Mouse (Mus musculus) gastrocnemius, postnatal 10 days (tissue): Measurements from ENCODE around the gene Smarcc1. TPM values are rescaled to one million over a fixed set of nuclear protein-coding genes. Genes with fewer than 3 reads are reported as not detected.

ENCODE experiments used
- DNase-seq: peaks from one replicate; pipeline ENCODE4 v3.0.0; 2021; ENCODE audit warnings: mixed read lengths
- total RNA-seq, 2 experiments: library from RNA; stranded (reverse); gene quantifications; 2 replicates each; pipeline ENCODE4 v1.2.3; 2021

The Smarcc1 gene
- total RNA-seq, 2 experiments from 2014 or later, result 34.5 to 41.9 TPM

DNA sequence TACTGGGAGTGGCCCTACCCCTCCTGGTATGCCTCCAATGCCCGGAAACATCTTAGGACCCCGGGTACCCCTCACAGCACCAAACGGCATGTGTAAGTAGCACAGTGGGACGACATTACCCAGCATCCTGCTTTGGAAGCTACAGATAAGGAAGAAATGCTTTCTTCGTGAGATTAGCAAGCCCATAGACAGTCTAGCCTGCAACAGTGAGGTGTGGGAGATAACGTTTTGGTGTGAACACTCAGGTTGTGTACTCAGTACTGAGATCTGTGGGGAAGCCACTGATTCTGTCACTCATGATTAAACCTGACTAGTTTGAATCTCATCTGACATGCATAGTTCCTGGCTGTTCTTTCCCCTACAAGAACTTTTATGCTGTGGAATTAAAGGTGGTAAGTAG is 117.5 kb downstream of the Smarcc1 start:
- no peak for DNase-seq

DNA sequence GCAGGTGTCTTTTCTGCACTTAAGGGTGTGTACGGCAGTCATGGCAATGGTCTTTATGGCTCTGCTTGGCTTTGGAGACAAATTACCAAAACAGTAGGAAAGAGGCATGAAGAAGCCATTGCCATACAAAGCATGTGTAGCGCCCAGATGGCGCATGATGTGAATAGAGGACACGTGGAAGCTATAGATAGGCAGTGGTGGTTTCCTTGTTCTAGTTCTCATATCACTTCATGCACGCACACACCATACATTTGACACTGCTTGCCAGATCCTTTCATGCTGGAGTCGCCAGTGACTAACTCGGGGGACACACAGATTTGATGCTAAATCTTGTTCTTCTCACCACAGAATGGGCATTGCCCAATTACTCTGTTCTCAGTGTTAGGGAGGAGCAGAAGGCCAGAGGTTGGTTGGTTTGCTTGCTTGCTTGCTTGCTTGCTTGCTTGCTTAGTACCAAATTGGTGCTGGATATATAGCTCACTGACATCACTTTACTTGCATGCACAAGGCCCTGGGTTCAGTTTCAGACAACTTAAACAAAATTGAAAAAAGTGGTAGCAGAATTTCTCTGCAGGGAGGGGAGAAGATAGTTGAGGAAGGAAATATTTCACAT is 125.8 kb downstream of the Smarcc1 start, which contains the start of gene Cspg5:
TSS of gene Cspg5 (plus strand) at position 563 of the 613 bp plus-strand sequence.
- DNase-seq, result no peak

DNA sequence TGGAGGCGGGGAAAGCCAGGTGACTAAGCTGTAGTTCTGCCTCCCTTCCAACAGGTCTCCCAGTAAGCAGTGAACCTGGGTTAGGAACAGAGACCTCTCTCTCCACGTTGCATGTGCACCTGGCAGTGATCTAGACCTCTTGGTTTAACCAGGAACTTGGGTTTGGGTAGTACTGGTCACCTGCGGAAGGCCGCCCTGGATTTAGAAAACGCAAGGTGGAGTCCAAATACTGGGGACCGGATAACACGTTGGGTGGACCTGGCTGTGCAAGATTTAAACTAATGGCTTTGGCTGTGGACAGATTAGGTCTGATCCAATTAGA is 127.0 kb downstream of the Smarcc1 start:
- no peak for DNase-seq

DNA sequence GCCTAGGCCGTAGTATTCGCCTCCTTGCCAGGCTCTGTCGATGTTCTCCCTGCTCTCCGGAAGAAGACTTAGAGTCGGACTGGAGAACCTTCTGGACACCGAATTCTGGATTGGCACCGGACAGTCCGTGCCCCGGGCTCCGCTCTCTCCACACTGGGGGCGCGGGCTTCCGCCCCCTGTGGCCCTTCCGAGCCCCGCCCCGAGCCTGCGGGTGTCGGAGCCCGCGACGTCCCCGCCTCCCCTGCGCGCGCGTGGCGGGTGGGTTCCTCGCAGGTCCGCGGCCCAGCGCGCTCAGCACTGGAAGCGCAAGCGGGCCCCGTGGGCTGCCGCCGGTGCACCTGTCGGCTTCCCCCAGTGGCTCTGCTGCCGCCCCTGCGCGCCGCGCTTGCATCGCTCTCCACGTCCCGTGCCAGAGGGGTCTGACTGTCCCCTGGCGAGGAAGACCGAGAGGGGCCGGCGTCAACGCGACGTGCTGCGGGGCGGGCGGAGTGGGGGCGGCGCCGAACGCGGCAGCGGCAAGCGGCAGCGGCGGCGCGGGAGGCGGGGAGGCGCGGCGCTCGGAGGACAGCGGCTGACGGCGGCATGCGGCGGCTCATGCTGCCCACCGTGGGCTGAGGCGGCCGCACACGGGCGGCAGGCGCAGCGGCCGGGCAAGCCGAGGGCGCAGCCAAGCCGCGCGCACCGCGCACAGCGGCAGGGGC is 127.5 kb downstream of the Smarcc1 start:
- peak; percentile 43 for DNase-seq

DNA sequence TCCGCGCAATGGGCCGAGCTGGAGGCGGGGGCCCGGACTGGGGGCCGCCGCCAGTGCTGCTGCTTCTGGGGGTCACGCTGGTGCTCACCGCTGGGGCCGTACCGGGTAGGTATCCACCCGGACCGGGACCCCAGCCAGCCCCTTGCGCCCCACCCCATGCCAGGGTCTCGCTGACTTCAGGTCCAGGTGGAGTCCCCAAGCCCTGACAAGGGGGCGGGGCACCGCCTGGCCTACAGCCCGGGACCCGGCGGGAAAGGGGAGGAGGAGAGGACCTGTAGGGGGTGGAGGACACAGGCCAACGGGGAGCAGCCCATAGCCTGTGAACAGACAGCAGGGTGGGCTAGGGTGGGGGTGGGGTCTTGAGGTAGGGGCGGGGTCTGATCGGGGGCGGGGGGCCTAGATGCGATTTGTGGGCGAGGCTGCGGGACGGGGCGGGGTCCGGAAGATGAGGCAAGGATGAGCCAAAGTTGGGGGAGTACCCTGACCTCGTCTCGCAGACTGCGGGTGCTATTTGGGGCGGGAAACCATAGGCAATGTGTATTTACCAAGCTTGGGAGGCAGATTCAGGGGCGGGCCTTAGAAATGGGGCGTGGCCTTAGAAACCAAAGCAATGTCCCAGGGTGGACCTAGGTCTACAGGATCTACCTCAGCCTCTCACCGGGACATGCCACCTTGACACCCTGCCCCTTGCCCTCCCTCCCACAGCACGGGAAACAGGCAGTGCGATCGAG is 128.2 kb downstream of the Smarcc1 start:
- peak; percentile 48 for DNase-seq

DNA sequence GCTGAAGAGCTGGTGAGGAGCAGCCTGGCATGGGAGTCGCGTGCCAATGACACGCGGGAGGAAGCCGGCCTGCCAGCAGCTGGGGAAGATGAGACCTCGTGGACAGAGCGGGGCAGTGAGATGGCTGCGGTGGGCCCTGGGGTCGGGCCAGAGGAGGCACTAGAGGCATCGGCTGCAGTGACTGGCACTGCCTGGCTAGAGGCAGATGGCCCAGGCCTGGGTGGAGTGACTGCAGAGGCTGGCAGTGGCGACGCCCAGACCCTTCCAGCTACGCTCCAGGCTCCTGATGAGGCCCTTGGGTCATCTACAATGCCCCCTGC is 128.8 kb downstream of the Smarcc1 start:
- peak; percentile 11 for DNase-seq

DNA sequence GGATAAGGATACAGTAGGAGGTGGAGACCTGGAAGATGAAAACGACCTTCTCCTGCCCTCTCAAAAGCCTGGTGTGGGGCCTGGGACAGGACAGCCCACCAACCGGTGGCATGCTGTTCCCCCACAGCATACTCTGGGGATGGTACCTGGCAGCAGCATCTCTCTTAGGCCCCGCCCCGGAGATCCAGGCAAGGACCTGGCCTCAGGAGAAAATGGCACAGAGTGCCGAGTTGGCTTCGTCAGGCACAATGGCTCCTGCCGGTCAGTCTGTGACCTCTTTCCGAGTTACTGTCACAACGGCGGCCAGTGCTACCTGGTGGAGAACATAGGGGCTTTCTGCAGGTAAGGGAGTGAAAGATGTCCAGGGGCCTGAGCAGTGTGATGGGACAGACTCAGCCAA is 129.5 kb downstream of the Smarcc1 start:
- no peak for DNase-seq

DNA sequence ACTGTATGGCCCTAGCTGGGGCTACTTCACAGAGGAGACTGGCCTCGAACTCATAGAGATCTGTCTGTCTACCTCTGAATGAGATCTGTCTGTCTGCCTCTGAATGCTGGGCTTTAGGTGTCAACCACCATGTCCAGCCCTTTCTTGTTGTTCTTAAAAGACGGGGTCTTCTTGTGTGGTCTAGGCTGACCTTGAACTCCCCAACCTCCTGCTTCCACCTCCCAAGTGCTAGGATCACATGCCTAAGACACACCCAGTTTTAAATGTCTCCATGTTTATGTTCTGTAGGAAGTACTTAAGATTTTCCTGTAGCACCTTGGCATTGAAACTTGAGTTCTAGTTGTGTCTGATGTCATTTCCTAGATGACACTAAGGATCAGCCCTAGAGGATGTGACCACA is 131.4 kb downstream of the Smarcc1 start:
- no peak for DNase-seq

DNA sequence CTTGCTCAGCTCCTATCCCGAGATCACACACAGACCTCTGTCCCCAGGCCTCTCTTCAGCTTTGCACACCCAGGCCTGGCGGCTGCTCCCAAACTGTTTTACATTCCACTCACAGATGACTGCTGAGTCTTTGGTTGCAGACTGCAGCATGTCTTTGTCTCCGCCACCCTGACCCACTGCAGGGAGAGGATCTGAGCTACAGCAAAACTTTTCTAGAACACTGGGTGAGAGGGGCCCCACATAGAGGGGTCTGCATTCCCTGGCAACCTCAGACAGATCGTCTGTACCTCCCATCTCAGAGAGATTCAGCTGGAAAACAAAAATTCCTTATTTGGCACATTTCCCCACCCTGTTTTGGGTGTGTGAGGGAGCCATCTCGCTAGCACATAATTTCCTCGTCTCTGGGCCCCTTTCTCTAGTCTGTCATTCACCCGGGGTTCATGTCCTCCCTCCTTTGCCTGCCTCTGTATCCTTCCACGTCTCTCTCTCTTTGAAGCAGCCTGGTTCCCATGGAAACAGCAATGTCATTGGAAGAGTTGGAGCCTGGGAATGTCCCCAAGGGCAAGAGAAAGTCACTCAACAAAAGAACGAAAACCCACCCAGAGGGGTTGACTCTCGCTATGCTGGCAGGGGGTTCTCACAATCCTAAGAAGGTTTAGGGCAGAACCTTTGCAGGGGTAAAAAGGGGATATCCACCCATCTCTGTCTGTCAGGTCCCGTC is 132.5 kb downstream of the Smarcc1 start:
- DNase-seq, result no peak

DNA sequence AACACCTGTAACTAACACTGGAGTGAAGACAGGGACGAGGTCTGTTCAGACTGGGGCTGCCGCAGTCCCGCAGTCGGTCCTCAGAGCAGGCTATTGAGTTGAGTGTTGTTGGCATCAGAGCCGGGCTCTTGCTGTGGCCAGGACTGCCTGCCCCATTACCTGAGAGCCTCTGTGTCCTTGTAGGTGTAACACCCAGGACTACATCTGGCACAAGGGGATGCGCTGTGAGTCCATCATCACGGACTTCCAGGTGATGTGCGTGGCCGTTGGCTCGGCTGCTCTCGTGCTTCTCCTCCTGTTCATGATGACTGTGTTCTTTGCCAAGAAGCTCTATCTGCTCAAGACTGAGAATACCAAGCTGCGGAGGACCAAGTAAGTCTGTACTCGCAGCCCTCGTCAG is 133.3 kb downstream of the Smarcc1 start:
- DNase-seq, result no peak

DNA sequence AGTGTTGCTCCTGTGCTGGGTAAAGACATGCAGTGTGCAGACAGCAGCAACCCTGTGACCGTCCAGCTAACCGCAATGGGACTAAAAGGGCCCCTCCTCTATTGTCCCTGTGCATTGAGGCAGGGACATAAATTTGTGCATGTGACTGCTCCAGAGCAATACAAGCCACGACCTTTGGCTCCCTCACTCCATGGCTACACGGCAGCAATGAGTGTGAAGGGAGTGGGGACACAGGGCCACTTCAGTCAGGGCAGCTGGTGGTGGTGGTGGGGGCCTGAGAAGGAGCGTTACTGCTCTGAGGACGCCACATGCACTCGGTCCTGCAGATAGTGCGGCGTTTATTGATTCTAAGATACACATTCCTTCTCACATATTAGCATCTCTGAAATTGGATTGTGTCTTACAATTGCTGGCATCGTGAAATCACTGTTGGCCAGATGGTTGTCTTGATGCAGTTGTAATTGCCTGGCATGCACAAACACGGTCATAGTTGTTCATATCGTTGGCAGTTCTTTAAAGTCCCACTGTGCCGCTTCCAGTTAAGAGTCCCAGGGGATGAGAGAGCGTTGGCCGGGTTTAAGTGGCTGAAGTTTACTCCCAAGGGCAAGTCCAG is 138.0 kb downstream of the Smarcc1 start:
- DNase-seq, result no peak

DNA sequence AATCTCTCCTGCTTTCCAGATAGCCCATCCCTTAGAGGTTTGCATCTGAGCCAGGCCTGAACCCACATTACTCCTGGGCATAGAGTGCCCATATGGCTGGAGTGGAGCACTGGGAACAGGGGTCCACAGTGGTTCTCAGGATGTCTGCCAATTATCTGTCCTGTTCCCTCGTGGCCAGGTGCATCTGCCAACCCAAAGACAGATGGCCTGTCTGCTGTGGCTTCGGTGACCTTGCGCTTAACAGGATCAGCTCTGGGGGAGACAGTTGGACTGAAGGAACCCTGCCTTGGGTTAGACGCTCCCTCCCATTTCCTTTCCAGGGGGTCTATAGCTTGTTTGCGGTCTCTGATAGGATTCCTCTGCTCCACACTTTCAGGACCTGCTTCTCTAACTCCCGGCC is 141.1 kb downstream of the Smarcc1 start:
- no peak for DNase-seq

DNA sequence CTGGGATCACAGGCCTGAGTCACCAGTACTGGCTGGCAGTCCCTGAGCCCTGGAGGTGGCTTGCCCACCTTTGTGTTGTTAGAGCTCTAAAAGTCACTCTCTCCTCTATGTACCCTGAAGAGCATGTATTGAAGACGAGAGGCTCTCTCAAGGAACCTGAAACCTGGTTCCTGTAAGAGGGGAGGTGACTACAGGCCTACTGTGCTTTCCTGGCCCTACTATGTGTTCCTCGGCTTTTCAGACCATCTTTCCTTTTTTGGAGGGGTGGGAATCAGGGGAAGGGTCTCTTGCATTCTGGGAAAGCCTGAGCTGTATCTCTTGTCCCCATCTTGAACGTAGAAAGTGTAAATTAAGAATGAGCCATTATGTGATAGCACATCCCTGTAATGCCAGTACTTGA is 141.6 kb downstream of the Smarcc1 start:
- DNase-seq, result no peak

DNA sequence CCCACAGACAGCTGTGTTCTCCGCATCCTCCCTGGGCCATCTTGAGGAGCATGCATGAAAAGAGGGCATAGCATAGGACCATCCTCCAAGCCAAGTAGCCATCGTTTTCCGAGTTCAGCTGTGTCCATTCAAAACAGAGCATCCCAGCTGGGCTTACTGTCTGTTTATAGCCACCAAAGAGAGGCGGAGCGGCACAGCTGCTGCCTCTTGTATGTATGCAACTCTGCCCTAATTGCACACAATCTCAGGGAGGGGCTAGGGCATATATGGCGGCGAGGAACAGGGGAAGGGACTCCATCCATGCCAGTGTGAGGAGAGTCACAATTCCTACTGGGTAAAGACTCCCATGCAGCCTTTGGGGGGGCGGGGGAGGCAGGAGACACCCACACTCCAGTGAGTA is 145.7 kb downstream of the Smarcc1 start:
- no peak for DNase-seq

DNA sequence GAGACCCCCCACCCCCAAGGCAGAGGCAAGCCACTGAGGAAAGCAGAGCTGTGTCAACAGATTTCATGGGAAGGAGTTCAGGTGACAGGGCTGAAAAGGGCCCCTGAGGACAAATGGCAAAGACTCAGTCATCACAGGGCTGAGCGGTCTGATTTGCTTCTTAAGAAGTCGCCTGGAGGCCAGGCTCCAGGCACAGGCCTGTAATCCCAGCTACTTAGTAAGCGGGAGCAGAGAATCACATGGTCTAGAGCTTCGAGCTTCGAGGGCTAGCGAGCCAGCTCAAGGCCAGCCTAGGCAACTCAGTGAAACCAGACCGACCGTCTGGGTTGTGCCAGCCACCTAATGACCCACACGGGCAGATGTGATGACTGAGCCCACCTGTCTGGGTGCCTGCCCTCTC is 147.5 kb downstream of the Smarcc1 start:
- DNase-seq, result no peak

DNA sequence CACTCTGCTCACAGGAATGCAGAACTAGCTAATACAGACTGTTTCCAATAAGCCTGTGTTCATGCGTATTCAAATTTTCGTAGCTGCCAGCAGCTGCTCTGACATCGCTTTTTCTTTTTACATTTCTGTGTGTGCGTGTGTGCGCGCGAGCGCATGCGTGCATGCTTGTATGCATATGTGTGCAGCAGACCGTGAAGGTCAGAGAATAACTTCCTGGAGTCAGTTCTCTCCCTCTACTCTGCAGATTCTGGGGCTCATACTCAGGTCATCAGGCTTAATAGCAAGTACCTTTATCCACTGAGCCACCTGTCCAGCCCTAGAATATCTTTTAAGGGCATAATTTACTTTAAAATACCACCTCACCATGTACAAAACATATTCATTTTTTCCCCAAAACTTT is 150.9 kb downstream of the Smarcc1 start:
- no peak for DNase-seq

DNA sequence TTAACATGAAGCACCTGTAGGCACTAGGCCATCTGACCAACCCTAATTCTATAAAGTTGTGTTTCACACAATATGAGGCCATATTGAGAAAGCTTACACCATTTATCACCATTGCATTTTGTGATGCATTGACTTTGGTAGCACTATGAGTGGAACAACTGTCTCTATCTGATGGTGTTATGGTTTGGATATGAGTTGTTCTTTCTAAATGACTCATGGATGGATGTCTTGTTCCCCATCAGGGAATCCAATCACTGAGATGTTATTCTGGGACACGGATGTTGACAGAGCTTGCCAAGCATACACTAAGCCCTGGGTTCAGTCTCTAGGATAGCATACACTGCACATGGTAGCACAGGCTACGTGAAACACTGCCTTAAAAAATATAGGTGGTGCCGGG is 154.8 kb downstream of the Smarcc1 start:
- DNase-seq, result no peak

DNA sequence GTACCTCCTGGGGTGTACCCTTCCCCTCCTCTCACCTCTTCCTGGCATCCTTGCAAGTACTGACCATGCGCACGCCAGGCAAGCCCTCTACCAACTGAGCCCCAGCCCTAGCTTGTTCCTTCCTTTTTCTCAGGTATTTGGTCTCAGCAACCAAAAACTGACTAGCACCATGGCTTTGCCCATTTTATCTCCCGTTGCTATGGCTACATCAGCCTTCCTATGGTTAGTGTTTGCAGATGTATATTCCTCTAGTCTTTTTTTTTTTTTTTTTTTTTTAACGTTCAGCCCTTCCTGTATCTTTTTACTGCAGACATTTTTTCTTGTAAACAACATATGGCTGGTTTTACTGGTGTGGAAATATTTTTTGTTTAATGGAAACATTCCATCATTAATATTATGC is 156.0 kb downstream of the Smarcc1 start:
- no peak for DNase-seq

DNA sequence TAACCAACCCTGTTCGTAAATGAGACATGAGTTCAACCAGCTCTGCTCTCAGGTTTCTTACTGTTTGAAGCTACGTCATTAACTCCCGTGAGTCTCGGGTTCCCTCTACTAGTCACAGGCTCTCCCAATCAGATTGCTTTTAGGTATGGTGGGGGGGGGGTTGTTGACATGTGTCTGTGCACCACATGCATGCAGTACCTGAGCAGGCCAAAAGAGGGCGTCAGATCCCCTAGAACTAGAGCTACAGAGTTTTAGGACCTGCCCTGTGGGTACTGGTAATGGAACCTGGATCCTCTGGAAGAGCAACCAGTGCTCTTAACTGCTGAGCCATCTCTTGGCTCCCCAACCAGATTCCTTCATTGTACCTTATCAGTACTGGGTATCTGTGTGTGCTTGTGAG is 158.4 kb downstream of the Smarcc1 start:
- no peak for DNase-seq

DNA sequence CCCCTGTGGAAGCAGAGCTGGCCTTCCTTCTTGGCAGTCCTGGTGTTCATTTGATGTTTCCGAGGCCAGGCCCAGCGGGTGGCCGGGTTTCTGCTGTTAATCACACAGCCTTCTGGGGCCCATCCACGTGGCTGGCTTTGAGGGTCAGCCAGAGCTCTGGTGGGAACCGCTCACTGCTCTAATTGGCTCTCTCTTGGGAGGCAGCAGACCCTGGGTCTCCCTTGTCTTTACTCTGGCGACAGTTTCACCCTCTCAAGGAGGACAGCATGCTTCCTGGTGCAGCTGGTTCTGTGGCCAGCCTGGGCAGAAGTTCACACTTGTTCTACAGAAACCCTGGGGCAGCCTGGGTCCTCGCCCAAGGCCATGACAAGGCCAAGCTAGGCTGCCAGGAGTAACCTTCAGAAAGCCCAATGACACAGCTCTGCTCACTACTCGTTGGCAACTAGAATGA is 159.9 kb downstream of the Smarcc1 start:
- DNase-seq, result no peak

DNA sequence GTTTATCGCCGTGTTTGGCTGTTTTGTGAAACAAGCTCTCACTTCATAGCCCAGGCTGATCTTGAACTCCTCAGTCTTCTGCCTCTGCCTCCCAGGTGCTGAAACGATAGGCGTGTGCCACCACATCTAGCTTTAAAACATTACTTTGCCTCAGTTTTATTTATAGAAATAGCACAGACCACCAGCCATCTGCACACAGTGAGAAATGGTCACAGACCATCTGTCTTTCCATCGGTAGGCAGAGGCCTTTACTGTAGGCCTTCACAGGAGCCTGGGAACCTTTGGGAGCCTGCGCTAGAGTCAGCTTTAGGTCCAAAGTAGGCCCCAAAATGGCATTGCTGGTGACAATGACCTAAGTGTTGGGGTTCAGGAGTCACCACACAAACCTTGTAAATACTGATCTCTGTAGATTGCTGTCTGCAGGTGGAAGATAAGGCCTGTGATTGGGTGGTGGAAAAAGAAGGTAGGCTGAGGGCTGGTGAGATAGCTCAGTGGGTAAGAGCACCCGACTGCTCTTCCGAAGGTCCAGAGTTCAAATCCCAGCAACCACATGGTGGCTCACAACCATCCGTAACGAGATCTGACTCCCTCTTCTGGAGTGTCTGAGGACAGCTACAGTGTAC is 166.7 kb downstream of the Smarcc1 start:
- DNase-seq, result no peak

DNA sequence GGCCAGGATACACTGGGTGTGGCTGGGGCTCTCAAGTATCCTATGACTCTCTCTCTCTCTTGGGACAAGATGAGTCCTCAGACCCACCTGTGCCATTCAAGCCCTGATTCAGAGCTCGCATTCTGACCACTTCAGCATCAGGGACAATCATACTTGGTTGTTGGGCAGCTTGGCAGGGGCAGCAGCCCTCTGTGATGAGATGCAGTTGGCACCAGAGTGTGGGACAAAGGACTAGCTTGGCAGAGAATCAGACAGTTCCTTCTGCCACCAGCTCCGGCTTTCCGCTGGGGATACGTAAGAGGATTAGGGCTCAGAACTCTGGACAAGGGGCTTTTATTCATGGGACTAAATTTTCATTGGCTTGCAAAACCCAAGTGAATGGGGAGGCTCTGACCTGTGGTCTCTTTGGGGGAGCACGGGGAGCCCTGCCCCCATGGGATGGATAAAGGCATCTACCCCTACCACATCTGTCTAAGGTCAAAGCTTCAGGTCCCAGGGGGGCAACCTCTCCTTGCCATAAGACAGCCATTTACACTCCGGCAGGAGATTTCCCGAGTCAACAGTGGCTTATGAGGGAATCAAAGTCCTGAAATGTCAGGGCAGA is 169.9 kb downstream of the Smarcc1 start:
- no peak for DNase-seq
